Mouse (Mus musculus) forebrain, embryonic 15.5 days (tissue): Measurements from ENCODE around the gene Catsperd. TPM values are rescaled to one million over a fixed set of nuclear protein-coding genes. Genes with fewer than 3 reads are reported as not detected.
A peak's percentile ranks its signal among the peaks of the same experiment; 100 is the strongest.
"Not testable (repeated sequence)": the region's sequence is repeated elsewhere in the genome, so short reads cannot be mapped to it uniquely, and the experiment has no call there.

ENCODE experiments used
- ATAC-seq: fragments of 200-750 bp; cut with Nextera tagmentation; replicated peaks from 2 replicates; pipeline ENCODE4 v1.8.0; 2017; ENCODE audit warnings: mild to moderate bottlenecking, moderate TSS enrichment, moderate library complexity
- H3K27ac ChIP-seq: fragments of 300-500 bp; sonication (generic); replicated peaks from 2 replicates; pipeline ENCODE4 v1.5.1; 2015; ENCODE audit warnings: mild to moderate bottlenecking, inconsistent platforms
- H3K27me3 ChIP-seq: fragments of 300-500 bp; sonication (generic); 2 replicates; pipeline ENCODE4 v1.6.1; 2015; ENCODE audit warnings: inconsistent platforms
- H3K36me3 ChIP-seq: fragments of 300-500 bp; sonication (generic); 2 replicates; pipeline ENCODE4 v1.6.1; 2015; ENCODE audit warnings: mild to moderate bottlenecking, inconsistent platforms
- H3K4me1 ChIP-seq: fragments of 300-500 bp; sonication (generic); 2 replicates; pipeline ENCODE4 v1.6.1; 2015; ENCODE audit warnings: inconsistent platforms
- H3K4me2 ChIP-seq: fragments of 300-500 bp; sonication (generic); replicated peaks from 2 replicates; pipeline ENCODE4 v1.6.1; 2015; ENCODE audit warnings: mild to moderate bottlenecking, inconsistent platforms
- H3K4me3 ChIP-seq: fragments of 300-500 bp; sonication (generic); 2 replicates; pipeline ENCODE4 v1.5.1; 2015; ENCODE audit warnings: mild to moderate bottlenecking, inconsistent platforms
- H3K9ac ChIP-seq: fragments of 300-500 bp; sonication (generic); replicated peaks from 2 replicates; pipeline ENCODE4 v1.6.1; 2015; ENCODE audit warnings: mild to moderate bottlenecking, inconsistent platforms
- H3K9me3 ChIP-seq: fragments of 300-500 bp; sonication (generic); 2 replicates; pipeline ENCODE4 v1.6.1; 2016; ENCODE audit warnings: inconsistent platforms
- WGBS: fragments of 180-500 bp; shearing (Covaris S2); methylation state at CpG from one replicate; pipeline ENCODE4 v1.1.7; 2015; ENCODE audit warnings: mixed read lengths; 5-methylcytosine and 5-hydroxymethylcytosine counted together
- polyA plus RNA-seq: library from polyadenylated mRNA; unstranded; fragments of >200 nt; fragmentation: Nextera tagmentation; extraction: Ambion mirVana; gene quantifications from 2 replicates; pipeline ENCODE4 v1.2.1, GENCODE M21; 2015

Catsperd gene
- polyA plus RNA-seq, 1 experiment from 2014 or later = 0.98 TPM

DNA sequence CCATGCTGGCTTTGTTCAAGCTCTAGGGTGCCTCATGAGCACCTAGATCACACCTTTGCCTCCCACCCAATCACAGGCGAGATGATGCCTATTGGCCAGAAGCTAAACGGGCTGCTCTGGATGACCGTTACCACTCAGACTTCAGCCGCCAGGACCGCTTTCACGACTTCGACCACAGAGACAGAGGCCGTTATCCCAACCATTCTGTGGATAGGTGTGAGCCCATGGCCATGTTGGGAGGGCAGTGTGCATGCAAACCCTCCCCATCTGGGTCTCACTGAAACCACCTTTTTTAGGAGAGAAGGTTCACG, 23.9 kb upstream of the Catsperd start:
- Histone ChIP-seq H3K9ac (no peak overlapping the region), H3K36me3 (peaks cover 88% of the 10 kb centered on the region)
- no peak for ATAC-seq

GRCm38 (mm10) chr17:56604422-56604821, 23.5 kb upstream of the Catsperd start:
- Histone ChIP-seq H3K9ac (no peak overlapping the region), H3K4me3 (no peak overlapping the region), H3K4me2 (no peak overlapping the region), H3K36me3 (peaks cover 85% of the 10 kb centered on the region), H3K27ac (no peak overlapping the region), H3K9me3 (no peaks in the 10 kb centered on the region), H3K27me3 (no peaks in the 10 kb centered on the region), H3K4me1 (peaks cover 12% of the 10 kb centered on the region)
- over 99% methylated on average over 3 of the region's 3 CpGs for WGBS
- ATAC-seq = no peak

More for the DNA sequence above, 23.9 kb upstream of the Catsperd start:
- 93% methylated on average over 9 of the region's 9 CpGs for WGBS
- Histone ChIP-seq H3K4me2 (no peak overlapping the region), H3K4me3 (no peak overlapping the region), H3K27me3 (no peaks in the 10 kb centered on the region), H3K9me3 (no peaks in the 10 kb centered on the region), H3K4me1 (peaks cover 10% of the 10 kb centered on the region), H3K27ac (no peak overlapping the region)

- H3K4me1 ChIP-seq = peaks cover 18% of the 10 kb centered on the region
- no peak overlapping the region for H3K27ac ChIP-seq
- no peak for ATAC-seq
- peaks cover 75% of the 10 kb centered on the region for H3K36me3 ChIP-seq
- H3K4me3 ChIP-seq = no peak overlapping the region
- no peaks in the 10 kb centered on the region for H3K9me3 ChIP-seq
- no peaks in the 10 kb centered on the region for H3K27me3 ChIP-seq
- no peak overlapping the region for H3K4me2 ChIP-seq
- H3K9ac ChIP-seq = no peak overlapping the region
- 88% methylated on average over 9 of the region's 9 CpGs for WGBS
Observed at GRCm38 (mm10) chr17:56605431-56605830, 22.5 kb upstream of the Catsperd start.

DNA sequence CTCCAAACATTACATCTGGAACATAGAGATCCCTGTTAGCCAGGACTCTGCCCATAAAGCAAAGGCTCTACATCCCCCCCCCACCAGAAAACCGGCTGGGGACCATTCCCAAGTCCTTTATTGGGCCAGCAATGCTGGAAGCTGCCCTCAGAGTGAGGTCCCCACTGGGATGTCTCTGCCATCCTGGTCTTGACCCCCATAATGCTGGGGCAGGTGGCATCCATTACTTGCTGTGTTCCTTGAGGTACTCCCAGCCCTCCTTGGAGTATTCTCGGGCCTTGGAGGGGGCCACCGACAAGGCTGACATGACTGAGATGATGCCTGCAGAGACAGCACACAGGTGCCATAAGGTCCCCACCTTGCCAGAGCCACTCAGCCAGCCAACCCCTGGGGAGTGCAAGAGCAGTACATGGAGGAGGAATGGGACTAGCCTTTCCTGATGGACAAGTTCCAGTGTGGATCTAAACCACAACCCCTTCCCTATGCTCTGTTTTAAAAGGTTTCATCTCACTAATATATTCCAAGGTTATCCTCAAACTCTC, 20.4 kb upstream of the Catsperd start:
- 88% methylated on average over 3 of the region's 3 CpGs for WGBS
- Histone ChIP-seq H3K27ac (no peak overlapping the region), H3K9ac (no peak overlapping the region), H3K9me3 (no peaks in the 10 kb centered on the region), H3K36me3 (peaks cover 54% of the 10 kb centered on the region), H3K27me3 (no peaks in the 10 kb centered on the region), H3K4me1 (peaks cover 22% of the 10 kb centered on the region), H3K4me2 (no peak overlapping the region), H3K4me3 (no peak overlapping the region)
- no peak for ATAC-seq

DNA sequence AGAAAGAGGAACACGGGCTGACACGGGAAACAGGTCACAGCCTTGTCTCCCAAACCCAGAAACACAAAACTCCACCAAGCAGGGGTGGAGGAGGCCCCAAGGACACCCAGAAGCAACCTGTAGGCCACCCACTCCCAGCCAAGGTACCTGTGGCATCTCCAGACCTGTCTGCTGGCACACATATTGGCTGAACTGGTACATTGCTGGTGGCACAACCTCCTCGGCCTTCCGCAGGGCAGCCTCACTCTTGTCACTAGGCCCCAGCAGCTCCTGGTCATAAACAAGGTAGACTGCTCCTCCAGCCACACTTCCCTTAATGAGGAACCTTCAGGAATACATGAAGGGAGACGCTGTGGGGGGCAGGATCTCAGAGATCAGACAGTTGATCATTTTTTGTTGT, 19.2 kb upstream of the Catsperd start:
- 58% methylated on average over 5 of the region's 5 CpGs for WGBS
- H3K4me2 ChIP-seq = peak overlapping the region; percentile 72

DNA sequence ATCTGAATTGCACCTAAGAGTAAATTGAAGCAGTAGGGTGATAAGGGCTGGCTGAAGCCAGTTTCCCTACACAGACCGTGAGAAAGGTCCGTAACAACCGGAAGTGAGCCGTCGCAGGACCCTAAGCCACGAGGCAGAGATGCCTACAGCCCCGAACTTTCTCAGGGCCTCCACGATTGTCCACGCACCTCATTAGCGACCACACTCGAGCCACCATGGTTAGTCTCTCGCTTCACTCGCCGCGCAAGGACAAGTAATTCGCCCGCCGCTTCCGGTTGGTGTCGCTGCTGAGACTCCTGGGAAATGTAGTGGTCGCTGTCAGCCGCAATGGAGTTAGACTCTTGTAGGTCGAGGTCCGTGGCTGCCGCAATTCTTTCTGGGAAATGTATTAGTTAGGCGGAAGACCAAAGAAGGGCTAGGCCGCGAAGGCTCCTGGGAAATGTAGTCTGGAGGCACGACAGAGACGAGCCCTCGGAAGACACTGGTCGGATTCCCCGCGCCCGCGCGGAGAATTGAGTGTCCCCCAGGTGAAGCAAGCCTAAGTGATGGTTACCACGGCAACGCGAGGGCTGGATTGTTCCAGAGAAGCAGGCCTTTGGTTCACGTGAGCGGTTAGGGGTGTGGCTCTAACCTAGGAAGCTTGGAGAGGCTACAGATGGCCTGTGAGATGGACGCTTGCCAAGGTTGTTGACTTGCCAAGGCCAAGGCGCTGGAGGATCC, 18.3 kb upstream of the Catsperd start, which contains the start of gene 2410015M20Rik:
Gene 2410015M20Rik, minus strand, starts transcription at position 320 of the 720 bp plus-strand sequence.
- peak within 1 kb of the TSS; percentile 65 for H3K4me3 ChIP-seq
- H3K9me3 ChIP-seq = no peaks in the 10 kb centered on the region
- H3K27me3 ChIP-seq = no peaks in the 10 kb centered on the region
- peak; percentile 87 for ATAC-seq
- peaks cover 29% of the 10 kb centered on the region for H3K4me1 ChIP-seq
- peak within 1 kb of the TSS; percentile 72 for H3K4me2 ChIP-seq
- H3K36me3 ChIP-seq = peaks cover 37% of the 10 kb centered on the region
- WGBS = under 1% methylated on average over 44 of the region's 44 CpGs
- peak within 1 kb of the TSS; percentile 76 for H3K9ac ChIP-seq
- peak within 1 kb of the TSS; percentile 79 for H3K27ac ChIP-seq

More for the DNA sequence above, 19.2 kb upstream of the Catsperd start:
- no peaks in the 10 kb centered on the region for H3K27me3 ChIP-seq
- no peak for ATAC-seq
- H3K4me1 ChIP-seq = peaks cover 22% of the 10 kb centered on the region
- peak overlapping the region; percentile 65 for H3K4me3 ChIP-seq
- H3K27ac ChIP-seq = 0 out of 2 replicates have a peak overlapping the region, but pooled peaks have one; percentile 79
- H3K36me3 ChIP-seq = peaks cover 43% of the 10 kb centered on the region
- H3K9ac ChIP-seq = peak overlapping the region; percentile 76; the same call in 1 of the 2 replicates
- no peaks in the 10 kb centered on the region for H3K9me3 ChIP-seq

DNA sequence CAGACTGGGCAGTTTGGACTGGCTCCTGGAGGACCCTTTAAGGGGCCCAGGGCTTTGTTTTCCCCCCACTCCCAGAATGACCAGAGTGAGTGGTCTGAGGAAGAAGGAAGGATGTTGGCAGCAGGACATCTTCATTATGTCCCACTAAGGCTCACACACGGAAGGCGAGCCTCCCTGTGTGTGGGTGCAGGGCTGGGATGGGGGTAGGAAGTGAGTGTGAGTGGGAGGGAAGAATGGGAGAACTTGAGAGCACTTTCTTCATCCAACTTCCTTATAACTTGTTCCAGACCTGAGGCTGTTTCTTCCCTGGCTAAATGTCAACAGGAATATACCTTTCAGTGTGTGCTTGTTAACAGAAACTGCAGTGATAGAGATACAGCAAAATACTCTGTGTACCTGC, 16.6 kb upstream of the Catsperd start:
- Histone ChIP-seq H3K4me3 (no peak overlapping the region), H3K27me3 (no peaks in the 10 kb centered on the region), H3K9me3 (no peaks in the 10 kb centered on the region), H3K4me2 (no peak overlapping the region), H3K9ac (no peak overlapping the region), H3K36me3 (peaks cover 35% of the 10 kb centered on the region), H3K27ac (no peak overlapping the region), H3K4me1 (peaks cover 40% of the 10 kb centered on the region)
- 72% methylated on average over 2 of the region's 2 CpGs for WGBS
- no peak for ATAC-seq

DNA sequence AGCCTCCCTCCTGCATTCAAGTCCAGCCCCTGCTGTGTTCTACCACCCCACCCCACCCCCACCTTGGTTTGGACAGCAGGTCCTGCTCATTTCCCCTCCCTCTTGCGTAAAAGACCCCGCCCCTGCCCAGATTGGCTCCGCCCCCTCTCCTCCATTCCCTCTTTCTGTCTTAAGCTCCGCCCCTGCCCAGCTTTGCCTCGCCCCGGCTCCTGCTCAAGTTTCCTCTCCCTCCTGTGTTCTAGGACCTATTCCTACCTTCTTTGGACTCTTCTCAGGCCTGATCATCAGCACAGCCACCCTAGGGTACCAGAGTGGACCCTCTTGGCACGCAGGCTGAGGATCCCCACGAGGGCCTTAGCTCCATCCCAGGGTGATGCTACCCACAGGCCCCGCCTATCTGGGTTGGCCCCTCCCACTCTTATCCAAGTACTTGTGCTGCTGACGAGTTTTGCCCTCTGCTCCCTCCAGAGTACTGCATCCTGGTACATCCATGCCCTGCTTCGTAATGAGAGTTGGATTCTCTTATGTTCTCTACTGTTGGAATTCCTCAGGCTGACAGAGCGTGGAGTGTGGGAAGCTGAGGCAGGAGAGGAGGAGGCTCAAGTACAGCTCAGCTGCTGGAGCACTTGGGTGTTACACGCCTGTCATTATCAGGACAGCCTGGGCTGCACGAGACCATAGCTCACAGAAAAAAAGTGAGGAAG, 15.9 kb upstream of the Catsperd start:
- no peak overlapping the region for H3K4me3 ChIP-seq
- no peak overlapping the region for H3K9ac ChIP-seq
- ATAC-seq = no peak
- no peaks in the 10 kb centered on the region for H3K27me3 ChIP-seq
- H3K4me2 ChIP-seq = no peak overlapping the region
- H3K27ac ChIP-seq = no peak overlapping the region
- no peaks in the 10 kb centered on the region for H3K9me3 ChIP-seq
- WGBS = 15% methylated on average over 14 of the region's 14 CpGs
- H3K36me3 ChIP-seq = peaks cover 34% of the 10 kb centered on the region
- H3K4me1 ChIP-seq = peaks cover 40% of the 10 kb centered on the region

GRCm38 (mm10) chr17:56612565-56612939, 15.4 kb upstream of the Catsperd start:
- not testable (repeated sequence) for ATAC-seq, H3K9me3 ChIP-seq, H3K9ac ChIP-seq, H3K4me2 ChIP-seq, H3K4me3 ChIP-seq, H3K27me3 ChIP-seq, H3K27ac ChIP-seq
- H3K36me3 ChIP-seq = peaks cover 32% of the 10 kb centered on the region
- H3K4me1 ChIP-seq = peaks cover 40% of the 10 kb centered on the region
- 78% methylated on average over 10 of the region's 10 CpGs for WGBS

- Histone ChIP-seq H3K27ac (peak within 1 kb of the TSS; percentile 93), H3K27me3 (no peaks in the 10 kb centered on the region), H3K4me3 (peak within 1 kb of the TSS; percentile 76), H3K36me3 (peaks cover 36% of the 10 kb centered on the region), H3K9me3 (no peaks in the 10 kb centered on the region), H3K9ac (peak within 1 kb of the TSS; percentile 70), H3K4me1 (peaks cover 37% of the 10 kb centered on the region), H3K4me2 (peak within 1 kb of the TSS; percentile 78)
- peak; percentile 63 for ATAC-seq
- under 1% methylated on average over 52 of the region's 52 CpGs for WGBS
Observed at GRCm38 (mm10) chr17:56613236-56613844, 14.6 kb upstream of the Catsperd start, which contains the start of gene Rpl36. Rpl36 (plus strand) TSS chr17:56613416.

DNA sequence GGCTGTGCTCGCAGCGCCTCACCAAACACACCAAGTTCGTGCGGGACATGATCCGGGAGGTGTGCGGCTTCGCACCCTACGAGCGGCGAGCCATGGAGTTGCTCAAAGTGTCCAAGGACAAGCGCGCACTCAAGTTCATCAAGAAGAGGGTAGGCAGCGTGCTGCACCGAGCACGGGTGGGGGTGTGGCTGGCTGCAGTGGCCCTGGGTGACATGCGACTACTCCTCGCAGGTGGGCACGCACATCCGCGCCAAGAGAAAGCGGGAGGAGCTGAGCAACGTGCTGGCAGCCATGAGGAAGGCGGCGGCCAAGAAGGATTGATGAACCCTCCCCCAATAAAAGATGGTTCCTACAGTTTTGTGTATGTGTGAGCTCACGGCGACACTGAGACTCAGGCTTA, 14.1 kb upstream of the Catsperd start:
- not testable (repeated sequence) for ATAC-seq, H3K27me3 ChIP-seq, H3K9me3 ChIP-seq
- Histone ChIP-seq H3K4me1 (peaks cover 31% of the 10 kb centered on the region), H3K27ac (peak overlapping the region; percentile 93), H3K4me3 (peak overlapping the region; percentile 76), H3K36me3 (peaks cover 41% of the 10 kb centered on the region), H3K4me2 (peak overlapping the region; percentile 78), H3K9ac (peak overlapping the region; percentile 70)
- WGBS = under 1% methylated on average over 26 of the region's 26 CpGs
